Mouse (Mus musculus) lung, postnatal 14 days (tissue): ENCODE measurements around the gene Pdcd11.
A peak's percentile ranks its signal among the peaks of the same experiment; 100 is the strongest.

ENCODE experiments used
- DNase-seq: peaks from one replicate; pipeline ENCODE4 v3.0.0; 2021

Pdcd11 gene

DNA sequence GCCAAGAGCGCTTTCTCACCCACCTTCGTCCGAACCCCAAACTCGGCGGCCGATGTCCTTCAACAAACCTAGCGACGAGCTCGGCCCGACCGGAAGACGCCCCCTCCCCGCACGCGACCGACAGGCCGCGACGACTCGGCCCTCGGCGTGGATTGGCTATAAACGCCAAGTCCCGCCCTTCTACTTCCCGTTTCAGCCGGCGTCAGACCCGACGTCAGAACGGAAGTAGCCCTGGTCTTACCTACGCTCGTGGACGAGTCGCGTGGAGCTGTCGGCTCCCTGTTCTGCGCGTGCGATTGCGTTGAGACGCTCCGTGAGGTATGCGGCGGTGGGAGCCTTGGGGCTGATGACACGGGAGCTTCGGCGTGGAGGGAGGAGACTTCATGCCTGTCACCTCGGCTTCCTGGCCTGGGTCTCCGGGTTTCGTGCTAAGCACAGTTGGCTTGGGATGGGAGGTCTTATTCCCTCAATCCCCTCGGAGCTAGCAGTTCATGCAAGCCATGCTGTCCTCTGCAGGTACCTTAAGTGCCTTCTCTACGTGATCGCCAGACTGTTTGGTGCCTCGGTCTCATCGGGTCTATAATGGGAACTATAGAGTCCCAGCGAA, at the start of gene Pdcd11, which contains the start of gene Usmg5:
TSS of gene Pdcd11 (plus strand) at position 219 of the 607 bp plus-strand sequence.
TSS of gene Usmg5 (minus strand) at position 98 of the 607 bp plus-strand sequence.
- DNase-seq = peak; percentile 97

DNA sequence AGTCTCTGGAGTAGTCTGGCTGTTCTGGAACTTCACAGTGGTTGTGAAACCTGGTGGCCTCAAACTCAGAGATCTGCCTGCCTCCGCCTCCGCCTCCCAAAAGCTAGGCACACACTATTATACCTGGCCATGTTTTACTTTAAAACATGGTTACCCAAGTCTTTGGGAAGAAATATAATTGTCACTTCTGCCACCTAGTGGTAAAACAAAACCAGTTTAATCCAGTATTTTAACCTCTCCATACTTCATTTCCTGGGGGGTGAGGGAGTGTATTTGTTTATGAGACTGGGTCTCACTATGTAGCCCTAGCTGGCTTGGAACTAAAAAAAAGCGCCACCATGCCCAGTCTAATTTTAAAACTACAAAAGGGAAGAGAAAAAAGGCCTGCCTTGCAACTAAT, 47.0 kb upstream of the Pdcd11 start:
- DNase-seq = no peak

DNA sequence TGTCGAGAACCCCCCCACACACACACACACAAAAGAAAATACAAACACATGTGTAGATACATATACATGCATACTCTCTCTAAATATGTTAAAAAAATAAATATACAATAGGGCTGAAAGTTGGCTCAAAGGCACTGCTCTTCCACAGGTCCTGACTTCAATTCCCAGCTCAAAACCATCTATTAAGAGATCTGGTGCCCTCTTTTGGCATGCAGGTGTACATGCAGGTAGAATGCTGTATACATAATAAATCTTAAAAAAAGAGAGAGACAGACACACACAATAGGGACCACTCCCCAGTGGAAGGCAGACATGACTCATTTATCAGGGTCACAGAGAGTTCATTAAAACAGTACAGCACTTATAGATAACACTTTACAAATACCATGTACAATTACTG, 44.2 kb upstream of the Pdcd11 start:
- no peak for DNase-seq

DNA sequence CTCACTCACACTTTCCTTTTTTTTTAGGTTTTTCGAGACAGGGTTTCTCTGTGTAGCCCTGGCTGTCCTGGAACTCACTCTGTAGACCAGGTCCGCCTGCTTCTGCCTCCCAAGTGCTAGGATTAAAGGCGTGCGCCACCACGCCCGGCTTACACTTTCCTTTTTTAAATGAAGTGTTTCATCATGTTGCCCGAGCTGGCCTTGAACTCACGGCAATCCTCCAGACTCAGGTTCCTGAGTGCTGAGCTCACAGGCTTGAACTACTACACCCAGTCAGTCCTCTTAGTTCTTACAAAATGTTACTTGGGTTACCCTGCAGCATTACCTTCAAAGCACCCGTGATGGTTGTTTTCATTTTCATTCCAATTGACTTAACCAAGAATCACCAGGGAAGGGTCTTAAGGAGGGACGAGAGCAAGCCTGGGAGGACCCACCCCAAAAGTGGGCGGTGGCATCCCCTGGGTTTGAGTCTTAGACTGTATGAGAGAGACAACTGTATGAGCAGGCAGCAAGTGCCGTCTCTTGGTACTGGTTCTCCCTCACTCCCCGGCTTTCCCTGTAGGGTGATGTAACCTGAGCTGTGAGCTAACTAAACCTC, 43.2 kb upstream of the Pdcd11 start:
- no peak for DNase-seq

DNA sequence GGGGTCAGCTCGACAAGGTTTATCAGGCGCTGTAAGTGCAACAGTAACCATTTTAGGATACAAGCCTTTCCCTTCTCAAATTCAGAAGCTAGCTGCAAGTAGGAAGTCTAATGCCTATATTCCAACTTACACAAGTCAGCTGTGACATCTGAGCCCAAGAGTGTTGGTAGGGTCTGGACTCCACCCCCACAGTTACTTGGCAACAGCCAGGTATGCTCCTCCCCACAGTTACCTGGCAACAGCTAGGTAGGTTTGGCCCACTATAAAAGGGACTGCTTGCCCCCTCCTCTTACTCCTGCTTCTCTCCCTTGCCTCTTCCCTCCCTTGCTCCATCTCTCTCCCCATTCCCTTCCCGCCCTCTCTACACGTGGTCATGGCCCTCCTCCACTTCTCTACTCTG, 41.5 kb upstream of the Pdcd11 start:
- DNase-seq = no peak

DNA sequence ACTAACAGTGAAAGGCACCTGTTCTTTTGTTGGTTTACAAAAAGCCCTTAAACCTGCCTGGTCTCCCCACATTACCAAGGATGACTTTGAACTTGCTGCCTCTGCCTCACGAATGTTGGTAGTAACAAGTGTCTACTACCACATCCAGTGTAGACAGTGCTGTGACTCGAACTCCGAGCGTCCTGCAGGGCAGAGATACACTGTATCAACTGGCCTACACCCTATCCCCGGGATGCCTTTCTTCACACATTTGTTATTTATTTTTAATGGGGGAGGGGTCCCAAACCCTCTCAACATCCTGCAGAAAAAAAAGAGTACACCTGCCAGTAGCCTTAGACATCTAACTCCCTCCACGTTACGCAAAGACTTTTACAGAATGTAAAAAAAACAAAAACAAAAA, 40.7 kb upstream of the Pdcd11 start:
- DNase-seq = no peak

DNA sequence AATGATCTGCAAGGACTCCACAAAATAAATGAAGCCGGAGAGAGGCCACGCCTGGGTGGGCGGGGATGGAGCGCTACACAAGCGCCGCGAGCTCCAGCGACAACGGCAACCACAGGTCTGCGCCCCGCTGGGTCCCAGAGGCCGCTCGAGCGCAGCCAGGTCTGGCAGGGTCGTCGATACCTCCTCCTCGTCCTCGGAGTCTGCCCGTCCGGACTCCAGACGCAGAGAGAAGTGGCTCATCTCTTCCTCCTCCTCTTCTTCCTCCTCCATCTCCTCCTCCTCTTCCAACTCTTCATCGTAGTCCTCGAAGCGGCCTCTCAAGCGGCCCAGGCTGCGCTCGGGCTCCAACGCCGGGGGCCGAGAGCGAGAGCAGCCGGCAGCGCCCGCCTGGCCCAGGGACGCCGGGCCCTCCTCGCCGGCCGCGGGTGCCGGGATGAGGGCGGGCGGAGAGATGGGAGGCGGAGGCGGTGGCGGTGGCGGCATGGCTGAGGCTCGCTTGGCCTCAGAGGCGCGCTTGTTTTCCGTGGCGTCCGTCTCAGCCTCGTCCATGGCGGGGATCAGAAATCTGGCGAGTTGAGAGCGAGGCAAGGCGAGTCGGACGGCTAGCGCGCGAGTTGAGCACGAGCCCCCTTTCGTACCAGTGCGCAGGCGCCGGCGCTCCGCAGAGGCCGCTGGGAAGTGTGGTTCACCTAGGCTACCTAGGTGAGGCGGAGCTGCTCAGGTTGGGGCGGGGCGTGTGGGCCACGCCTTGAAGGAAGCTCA, 40.1 kb upstream of the Pdcd11 start, which contains the start of gene Pcgf6:
TSS of gene Pcgf6 (minus strand) at position 636 of the 762 bp plus-strand sequence.
- DNase-seq = peak; percentile 75

DNA sequence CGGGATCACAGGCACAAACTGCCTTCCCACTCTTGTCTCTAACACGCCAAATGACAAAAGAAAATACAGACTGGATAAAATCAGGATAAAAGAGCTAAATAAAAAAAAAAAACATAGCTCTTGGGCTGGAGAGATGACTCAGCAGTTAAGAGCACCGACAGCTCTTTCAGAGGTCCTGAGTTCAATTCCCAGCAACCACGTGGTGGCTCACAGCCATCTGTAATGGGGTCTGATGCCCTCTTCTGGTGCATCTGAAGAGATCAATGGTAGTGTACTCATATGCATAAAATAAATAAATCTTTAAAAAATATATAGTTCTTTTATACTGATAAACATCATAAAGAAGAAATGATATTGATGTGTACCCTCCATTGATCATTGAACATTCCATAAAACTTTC, 37.6 kb upstream of the Pdcd11 start:
- DNase-seq = no peak

DNA sequence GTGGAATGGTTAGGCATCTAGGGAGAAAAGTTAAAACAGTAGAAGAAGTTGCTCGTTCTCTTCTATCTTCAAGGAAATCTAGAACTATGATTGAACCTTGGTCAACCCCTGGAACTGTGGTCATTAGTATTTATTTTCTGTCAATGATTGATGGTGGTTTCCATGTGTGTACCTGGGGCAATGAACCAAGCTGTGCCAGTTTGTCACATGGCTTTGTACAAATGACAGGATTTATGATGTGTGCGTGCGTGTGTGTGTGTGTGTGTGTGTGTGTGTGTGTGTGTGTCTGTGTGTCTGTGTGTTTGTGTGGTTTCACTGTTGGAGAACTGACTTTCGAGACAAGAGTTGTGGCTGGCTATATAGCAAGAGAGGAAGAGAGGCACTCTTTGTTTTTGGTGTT, 37.1 kb upstream of the Pdcd11 start:
- no peak for DNase-seq

DNA sequence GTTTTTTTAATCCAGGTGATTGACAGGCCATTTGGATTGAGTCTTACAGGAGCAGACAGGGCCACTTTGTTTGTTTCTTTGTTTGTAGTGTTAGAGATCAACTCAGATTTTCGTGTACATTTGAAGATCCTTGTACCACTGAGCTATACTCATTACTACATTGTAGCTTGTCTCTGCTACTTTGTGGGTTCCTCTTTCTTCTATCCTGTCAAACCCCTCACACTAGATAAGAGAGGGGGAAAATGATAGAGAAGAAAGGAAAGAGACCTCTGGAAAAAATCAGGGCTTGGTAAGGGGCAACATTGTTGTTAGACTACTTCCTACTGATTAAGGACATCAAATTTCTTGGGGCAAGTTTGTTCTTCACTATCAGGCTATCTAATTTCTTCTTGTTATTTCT, 32.9 kb upstream of the Pdcd11 start:
- no peak for DNase-seq

DNA sequence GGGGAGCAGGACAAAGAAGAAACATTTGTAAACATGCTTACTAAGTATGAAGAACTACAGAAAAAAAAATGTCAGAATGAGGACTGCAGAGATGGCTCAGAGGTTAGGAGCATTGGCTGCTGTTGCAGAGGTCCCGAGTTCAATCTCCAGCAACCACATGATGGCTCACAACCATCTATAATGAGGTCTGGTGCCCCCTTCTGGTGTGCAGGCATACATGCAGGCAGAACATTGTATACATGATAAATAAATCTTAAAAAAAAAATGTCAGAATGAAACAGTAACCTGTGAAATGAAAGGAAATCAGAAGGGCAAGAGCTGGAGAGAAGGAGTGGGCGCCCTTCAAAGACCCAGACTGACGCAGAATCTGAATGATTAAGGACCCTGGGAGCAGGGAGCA, 24.7 kb upstream of the Pdcd11 start:
- no peak for DNase-seq

DNA sequence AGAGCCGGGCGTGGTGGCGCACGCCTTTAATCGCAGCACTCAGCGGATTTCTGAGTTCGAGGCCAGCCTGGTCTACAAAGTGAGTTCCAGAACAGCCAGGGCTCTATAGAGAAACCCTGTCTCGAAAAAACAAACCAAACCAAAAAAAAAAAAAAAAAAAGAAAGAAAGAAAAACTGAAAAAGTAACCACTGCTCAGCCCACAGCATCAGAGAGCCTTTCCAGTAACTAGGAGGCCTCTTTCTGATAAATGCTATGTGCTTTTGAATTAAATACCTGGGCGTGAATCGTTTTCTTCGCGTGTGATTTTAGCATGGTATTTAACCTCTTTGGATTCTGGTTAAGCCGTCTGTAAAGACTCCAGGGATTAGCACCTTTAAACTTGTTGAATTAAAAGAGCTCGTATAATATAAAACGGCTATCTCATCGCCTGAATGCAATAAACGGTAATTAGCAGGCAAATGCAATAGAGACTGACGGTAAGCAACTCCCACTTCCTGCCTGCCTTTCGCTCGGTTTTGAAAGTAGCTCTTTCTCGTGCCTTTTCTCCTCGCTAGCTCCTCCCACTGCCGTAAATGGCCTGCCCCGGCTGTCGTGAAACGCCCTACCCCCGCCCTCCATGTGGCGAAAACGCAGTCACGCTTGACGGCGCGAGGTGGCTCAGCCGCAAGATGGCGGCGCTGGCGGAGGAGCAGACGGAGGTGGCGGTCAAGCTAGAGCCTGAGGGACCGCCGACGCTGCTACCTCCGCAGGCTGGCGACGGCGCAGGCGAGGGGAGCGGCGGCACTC, 23.3 kb upstream of the Pdcd11 start, which contains the start of gene Taf5:
TSS of gene Taf5 (plus strand) at position 651 of the 787 bp plus-strand sequence.
- peak; percentile 98 for DNase-seq

DNA sequence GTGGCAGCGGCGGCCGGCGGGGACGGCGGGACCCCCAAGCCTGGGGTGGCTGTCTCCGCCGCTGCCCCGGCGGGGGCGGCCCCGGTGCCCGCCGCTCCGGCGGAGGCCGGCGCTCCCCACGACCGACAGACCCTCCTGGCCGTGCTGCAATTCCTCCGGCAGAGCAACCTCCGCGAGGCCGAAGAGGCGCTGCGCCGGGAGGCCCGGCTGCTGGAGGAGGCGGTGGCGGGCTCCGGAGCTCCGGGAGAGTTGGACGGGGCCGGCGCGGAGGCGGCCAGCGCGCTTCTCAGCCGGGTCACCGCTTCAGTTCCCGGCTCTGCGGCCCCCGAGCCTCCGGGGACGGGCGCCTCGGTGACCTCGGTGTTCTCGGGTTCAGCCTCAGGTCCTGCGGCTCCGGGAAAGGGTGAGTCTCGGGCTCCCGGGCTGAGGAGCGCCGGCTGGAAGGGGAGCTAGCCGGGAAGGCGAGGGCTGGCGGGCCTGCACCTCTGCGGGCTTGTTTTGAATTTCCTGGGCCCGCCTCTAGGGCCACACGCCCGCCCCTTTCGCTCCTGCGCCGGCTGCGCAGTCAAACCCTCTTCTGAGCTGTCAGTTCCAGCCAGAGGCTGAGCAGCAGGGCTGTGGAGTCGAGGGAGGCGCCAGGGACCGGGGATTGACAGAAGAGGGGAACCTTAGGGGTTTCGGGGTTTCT, 22.5 kb upstream of the Pdcd11 start:
- peak; percentile 85 for DNase-seq

DNA sequence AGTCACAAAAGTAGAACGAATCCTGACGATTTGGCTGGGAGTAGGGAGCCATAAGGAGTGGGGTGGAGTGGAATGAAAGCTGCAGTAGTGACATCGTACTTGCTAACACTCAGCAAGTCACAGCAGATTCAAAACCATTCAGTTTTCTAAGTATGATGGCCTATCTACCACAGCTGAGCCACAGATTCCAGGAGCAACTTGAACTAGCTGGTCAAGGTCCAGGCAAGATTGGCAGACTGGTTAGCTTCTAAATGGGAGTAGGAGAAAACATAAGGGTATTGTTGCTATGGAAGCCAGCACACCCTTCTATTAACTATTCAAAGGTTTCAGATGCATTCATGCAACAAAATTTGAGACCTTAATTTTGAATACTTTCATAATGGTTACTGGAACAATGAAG, 2.3 kb upstream of the Pdcd11 start:
- DNase-seq = no peak

DNA sequence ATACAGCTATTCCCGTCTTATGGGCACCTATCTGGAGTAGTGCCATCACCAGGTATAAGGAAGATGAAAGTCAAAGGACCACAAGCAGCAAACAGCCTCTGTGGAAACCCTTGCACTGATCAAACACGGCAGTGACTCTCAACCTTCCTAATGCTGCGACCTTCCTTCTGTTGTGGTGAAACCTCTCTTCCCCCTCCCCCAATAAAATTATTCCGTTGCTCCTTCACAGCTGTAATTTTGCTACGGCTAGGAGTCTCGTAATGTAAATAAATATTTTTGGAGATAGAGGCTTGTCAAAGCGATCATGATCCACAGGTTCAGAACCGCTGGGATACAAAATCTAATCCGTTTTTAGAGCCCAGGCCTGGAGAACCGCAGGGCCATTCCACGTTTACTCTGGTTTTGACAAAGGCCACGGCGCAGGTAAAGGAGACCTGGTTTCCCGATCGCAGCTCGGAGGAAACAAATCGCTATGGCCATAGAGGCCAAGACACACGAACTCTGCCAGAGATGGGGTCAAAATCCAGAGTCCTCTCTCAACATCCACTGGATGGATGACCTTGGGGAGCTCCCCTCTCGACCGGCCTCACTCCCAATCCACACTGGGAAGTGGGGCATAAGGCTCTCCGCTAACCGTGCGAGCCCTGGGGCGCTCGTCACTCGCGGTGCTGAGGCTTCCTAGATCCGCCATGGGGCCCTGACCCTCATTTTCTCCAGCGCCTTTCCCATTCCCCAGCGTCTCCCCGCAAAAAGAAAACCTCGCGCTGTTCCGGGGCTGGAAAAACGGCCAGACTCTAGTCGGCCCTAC, 646 bp upstream of the Pdcd11 start:
- DNase-seq = no peak

DNA sequence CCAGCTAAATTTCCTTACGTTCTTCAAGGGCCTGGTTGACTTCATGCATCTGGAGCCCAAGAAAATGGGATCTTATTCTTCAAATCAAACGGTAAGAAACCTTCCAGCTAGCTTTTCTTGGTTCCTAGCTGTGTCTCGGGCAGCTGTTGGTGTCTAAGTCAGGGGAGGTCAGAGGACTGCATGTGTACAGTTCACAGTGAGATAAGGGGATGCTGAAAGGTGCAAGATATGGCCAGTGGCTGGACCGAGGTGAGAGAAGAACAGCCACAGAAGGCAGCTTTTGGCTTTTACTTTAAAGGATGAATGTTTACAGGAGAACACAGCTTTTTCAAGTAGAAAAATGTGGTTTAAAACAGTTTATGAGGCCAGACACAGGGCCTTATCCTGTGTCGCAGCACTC, 10.5 kb downstream of the Pdcd11 start:
- no peak for DNase-seq

DNA sequence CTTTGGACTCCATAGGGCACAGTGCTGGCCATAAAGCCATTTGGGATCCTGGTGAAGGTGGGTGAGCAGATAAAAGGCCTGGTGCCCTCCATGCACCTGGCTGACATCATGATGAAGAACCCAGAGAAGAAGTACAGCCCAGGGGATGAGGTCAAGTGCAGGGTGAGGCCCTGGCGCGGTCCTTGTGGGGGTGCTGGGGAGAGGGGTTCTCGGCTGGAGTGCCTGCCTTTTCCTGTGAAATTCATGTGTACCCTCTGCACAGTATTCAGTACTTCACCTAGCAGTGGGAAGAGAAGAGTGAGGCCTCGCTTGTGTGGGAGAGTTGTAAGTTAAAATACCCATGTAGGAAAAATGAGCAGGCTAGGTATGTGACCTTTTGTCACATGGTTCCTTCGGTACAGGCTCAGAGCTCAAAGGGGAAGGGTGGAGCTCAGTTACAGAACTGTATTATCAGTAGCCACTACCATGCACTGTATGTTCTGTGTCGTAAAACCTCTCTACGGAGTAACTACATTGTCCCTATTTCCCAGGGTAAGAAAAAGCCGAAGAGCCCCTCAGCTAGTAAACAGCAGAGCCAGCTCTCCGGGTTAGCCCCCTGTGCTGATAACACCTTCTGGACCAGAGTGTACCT, 14.2 kb downstream of the Pdcd11 start:
- no peak for DNase-seq

DNA sequence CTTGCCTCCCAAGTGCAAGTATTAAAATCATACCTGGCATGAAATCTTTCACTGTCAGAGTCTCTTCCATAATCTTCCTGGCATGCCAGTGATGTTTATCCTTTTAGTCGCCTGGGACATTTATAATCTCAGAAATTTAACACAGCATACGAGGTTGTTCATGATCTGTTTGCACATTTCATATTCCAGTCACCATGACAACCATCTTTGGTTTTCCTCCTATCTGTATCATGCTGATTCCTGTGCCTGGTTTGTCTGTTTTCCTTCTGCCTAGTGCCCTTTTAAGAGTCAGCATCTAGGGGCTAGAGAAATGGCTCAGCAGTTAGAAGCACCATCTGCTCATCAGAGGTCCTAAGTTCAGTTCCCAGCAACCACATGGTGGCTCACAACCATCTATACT, 28.1 kb downstream of the Pdcd11 start:
- no peak for DNase-seq

DNA sequence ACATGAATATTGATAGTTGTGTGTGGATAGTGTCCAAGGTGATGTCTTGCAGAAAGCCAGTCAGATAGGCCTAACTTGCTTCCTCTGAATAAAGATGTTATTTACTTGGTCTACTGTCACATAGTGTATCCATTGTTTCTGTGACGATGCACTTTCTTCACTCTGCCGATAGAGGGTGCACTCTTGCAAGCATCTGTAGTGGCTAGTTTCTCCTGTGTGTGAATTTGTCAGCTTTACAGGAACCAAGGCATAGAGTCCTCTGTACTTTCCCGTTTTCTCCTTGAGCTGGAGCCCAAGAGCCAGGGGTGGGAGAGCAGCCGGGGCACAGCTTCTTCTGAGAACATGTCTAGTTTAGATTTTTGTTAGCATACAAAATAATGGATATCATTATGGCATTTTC, 30.5 kb downstream of the Pdcd11 start:
- DNase-seq = peak; percentile 17

DNA sequence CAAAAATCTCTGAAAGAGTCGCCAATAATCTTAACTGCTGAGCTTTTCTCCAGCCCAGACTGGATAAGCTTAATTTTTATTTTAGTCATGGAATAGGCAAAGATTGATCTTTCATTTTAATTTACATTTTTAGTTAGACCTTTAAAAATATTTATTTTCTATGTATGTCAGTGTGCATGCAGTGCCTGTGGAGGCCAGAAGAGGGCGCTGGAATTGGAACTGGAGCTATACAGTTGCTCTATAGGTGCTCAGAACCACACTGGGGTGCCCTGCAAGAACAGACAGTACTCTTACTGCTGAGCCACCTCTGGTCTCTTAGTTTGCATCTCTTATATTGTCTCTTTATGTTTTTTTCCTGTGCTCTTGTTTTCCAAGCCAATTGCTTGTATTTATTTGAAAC, 32.2 kb downstream of the Pdcd11 start:
- peak; percentile 46 for DNase-seq

DNA sequence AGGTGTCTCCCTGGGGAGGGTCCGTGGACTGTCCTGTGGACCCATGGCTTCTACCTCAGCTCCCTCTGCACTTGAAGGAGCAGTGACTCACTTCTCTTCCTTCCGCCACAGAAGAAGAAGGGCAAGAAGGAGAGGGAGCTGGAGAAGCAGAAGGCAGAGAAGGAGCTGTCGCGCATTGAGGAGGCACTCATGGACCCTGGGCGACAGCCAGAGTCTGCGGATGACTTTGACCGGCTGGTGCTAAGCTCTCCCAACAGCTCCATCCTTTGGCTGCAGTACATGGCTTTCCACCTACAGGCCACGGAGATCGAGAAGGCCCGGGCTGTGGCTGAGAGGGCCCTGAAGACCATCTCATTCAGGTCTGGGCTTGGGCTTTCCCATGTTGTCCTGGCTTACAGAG, 37.6 kb downstream of the Pdcd11 start:
- DNase-seq = no peak
